Mouse (Mus musculus) limb, embryonic 10.5 days (tissue): Measurements from ENCODE around the gene Cars2. TPM values are rescaled to one million over a fixed set of nuclear protein-coding genes. Genes with fewer than 3 reads are reported as not detected.
"Not testable (repeated sequence)": the region's sequence is repeated elsewhere in the genome, so short reads cannot be mapped to it uniquely, and the experiment has no call there.

Source experiments
- DNase-seq: peaks from one replicate; pipeline ENCODE4 v3.0.0-alpha.2; 2017; ENCODE audit warnings: low spot score
- H3K27ac ChIP-seq: fragments of 300-500 bp; sonication (generic); 2 replicates; pipeline ENCODE4 v1.5.1; 2016; ENCODE audit warnings: mild to moderate bottlenecking
- H3K27me3 ChIP-seq: fragments of 300-500 bp; sonication (generic); 2 replicates; pipeline ENCODE4 v1.6.1; 2016; ENCODE audit warnings: low read depth, mild to moderate bottlenecking; ENCODE audit not compliant: poor library complexity, severe bottlenecking
- H3K36me3 ChIP-seq: fragments of 300-500 bp; sonication (generic); 2 replicates; pipeline ENCODE4 v1.6.1; 2016; ENCODE audit warnings: mild to moderate bottlenecking, moderate library complexity
- H3K4me1 ChIP-seq: fragments of 300-500 bp; sonication (generic); 2 replicates; pipeline ENCODE4 v1.6.1; 2016
- H3K4me3 ChIP-seq: fragments of 300-500 bp; sonication (generic); 2 replicates; pipeline ENCODE4 v1.5.1; 2016; ENCODE audit warnings: mild to moderate bottlenecking, moderate library complexity
- H3K9me3 ChIP-seq: fragments of 300-500 bp; sonication (generic); replicated peaks from 2 replicates; pipeline ENCODE4 v1.6.1; 2016; ENCODE audit warnings: mild to moderate bottlenecking
- WGBS: fragments of 180-500 bp; shearing (Covaris S2); methylation state at CpG from one replicate; pipeline ENCODE4 v1.1.7; 2016; 5-methylcytosine and 5-hydroxymethylcytosine counted together
- polyA plus RNA-seq: library from polyadenylated mRNA; unstranded; fragments of >200 nt; fragmentation: Nextera tagmentation; extraction: Ambion mirVana; gene quantifications from 2 replicates; pipeline ENCODE4 v1.2.1, GENCODE M21; 2016

Gene Cars2
- polyA plus RNA-seq, 1 experiment from 2014 or later = 20.1 TPM

GRCm38 (mm10) chr8:11552390-11552789, 1.8 kb upstream of the Cars2 start:
- Histone ChIP-seq H3K27me3 (no peaks in the 10 kb centered on the region), H3K9me3 (no peaks in the 10 kb centered on the region), H3K4me3 (no peak overlapping the region), H3K36me3 (peaks cover 8% of the 10 kb centered on the region; the same call in 1 of the 2 replicates), H3K27ac (no peak overlapping the region; the same call in 1 of the 2 replicates), H3K4me1 (peaks cover 32% of the 10 kb centered on the region)
- no peak for DNase-seq
- WGBS = 85% methylated on average over 10 of the region's 10 CpGs

- H3K27me3 ChIP-seq, H3K9me3 ChIP-seq, DNase-seq: not testable (repeated sequence)
- WGBS = 91% methylated on average over 4 of the region's 4 CpGs
- Histone ChIP-seq H3K27ac (peak overlapping the region; percentile 92; the same call in 1 of the 2 replicates), H3K4me3 (0 out of 2 replicates have a peak overlapping the region, but pooled peaks have one; percentile 88), H3K4me1 (peaks cover 32% of the 10 kb centered on the region), H3K36me3 (peaks cover 15% of the 10 kb centered on the region)
Measured at GRCm38 (mm10) chr8:11551497-11551896, 914 bp upstream of the Cars2 start.

- Histone ChIP-seq H3K27me3 (no peaks in the 10 kb centered on the region), H3K4me1 (peaks cover 27% of the 10 kb centered on the region), H3K9me3 (no peaks in the 10 kb centered on the region), H3K27ac (peak overlapping the region; percentile 92; the same call in 1 of the 2 replicates), H3K36me3 (peaks cover 21% of the 10 kb centered on the region), H3K4me3 (peak overlapping the region; percentile 88)
- DNase-seq = peak; percentile 60
- WGBS = 22% methylated on average over 7 of the region's 7 CpGs
Measured at GRCm38 (mm10) chr8:11549706-11550105, 877 bp downstream of the Cars2 start.

- Histone ChIP-seq H3K4me3 (no peak overlapping the region), H3K36me3 (peaks cover 35% of the 10 kb centered on the region), H3K4me1 (peaks cover 17% of the 10 kb centered on the region), H3K9me3 (no peaks in the 10 kb centered on the region), H3K27me3 (no peaks in the 10 kb centered on the region), H3K27ac (no peak overlapping the region)
- peak; percentile 37 for DNase-seq
- 65% methylated on average over 6 of the region's 6 CpGs for WGBS
Measured at GRCm38 (mm10) chr8:11547063-11547462, 3.5 kb downstream of the Cars2 start.

GRCm38 (mm10) chr8:11544386-11544785, 6.2 kb downstream of the Cars2 start:
- H3K4me3 ChIP-seq = no peak overlapping the region
- H3K27ac ChIP-seq = no peak overlapping the region
- peaks cover 60% of the 10 kb centered on the region for H3K36me3 ChIP-seq
- H3K9me3 ChIP-seq = no peaks in the 10 kb centered on the region
- H3K4me1 ChIP-seq = no peaks in the 10 kb centered on the region
- DNase-seq = peak; percentile 52
- WGBS = 51% methylated on average over 3 of the region's 3 CpGs
- no peaks in the 10 kb centered on the region for H3K27me3 ChIP-seq

- Histone ChIP-seq H3K9me3 (no peaks in the 10 kb centered on the region), H3K27ac (no peak overlapping the region), H3K27me3 (no peaks in the 10 kb centered on the region), H3K36me3 (peaks cover 64% of the 10 kb centered on the region), H3K4me1 (no peaks in the 10 kb centered on the region), H3K4me3 (no peak overlapping the region)
- 86% methylated on average over 4 of the region's 4 CpGs for WGBS
- no peak for DNase-seq
Measured at GRCm38 (mm10) chr8:11542866-11543265, 7.7 kb downstream of the Cars2 start.

GRCm38 (mm10) chr8:11542031-11542430, 8.6 kb downstream of the Cars2 start:
- no peak for DNase-seq
- Histone ChIP-seq H3K9me3 (no peaks in the 10 kb centered on the region), H3K4me3 (no peak overlapping the region), H3K36me3 (peaks cover 59% of the 10 kb centered on the region), H3K27ac (no peak overlapping the region), H3K4me1 (no peaks in the 10 kb centered on the region), H3K27me3 (no peaks in the 10 kb centered on the region)
- WGBS = 95% methylated on average over 12 of the region's 12 CpGs

- WGBS = 95% methylated on average over 8 of the region's 8 CpGs
- no peak overlapping the region for H3K27ac ChIP-seq
- no peaks in the 10 kb centered on the region for H3K27me3 ChIP-seq
- H3K4me1 ChIP-seq = no peaks in the 10 kb centered on the region
- no peak overlapping the region for H3K4me3 ChIP-seq
- no peak for DNase-seq
- H3K9me3 ChIP-seq = no peaks in the 10 kb centered on the region
- peaks cover 53% of the 10 kb centered on the region for H3K36me3 ChIP-seq
Measured at GRCm38 (mm10) chr8:11540182-11540581, 10.4 kb downstream of the Cars2 start.

- H3K27me3 ChIP-seq = no peaks in the 10 kb centered on the region
- H3K4me3 ChIP-seq = no peak overlapping the region
- 90% methylated on average over 4 of the region's 4 CpGs for whole genome bisulfite sequencing
- H3K9me3 ChIP-seq = no peaks in the 10 kb centered on the region
- H3K4me1 ChIP-seq = no peaks in the 10 kb centered on the region
- H3K27ac ChIP-seq = no peak overlapping the region
- H3K36me3 ChIP-seq = peaks cover 58% of the 10 kb centered on the region
- no peak for DNase-seq
Measured at GRCm38 (mm10) chr8:11539049-11539448, 11.5 kb downstream of the Cars2 start.

GRCm38 (mm10) chr8:11534494-11534893, 16.1 kb downstream of the Cars2 start:
- Histone ChIP-seq H3K4me3 (no peak overlapping the region), H3K27me3 (no peaks in the 10 kb centered on the region), H3K27ac (no peak overlapping the region), H3K4me1 (no peaks in the 10 kb centered on the region), H3K9me3 (no peaks in the 10 kb centered on the region), H3K36me3 (peaks cover 58% of the 10 kb centered on the region)
- no peak for DNase-seq
- WGBS = 49% methylated on average over 9 of the region's 9 CpGs

GRCm38 (mm10) chr8:11530849-11531248, 19.7 kb downstream of the Cars2 start:
- H3K27ac ChIP-seq = no peak overlapping the region
- H3K4me1 ChIP-seq = no peaks in the 10 kb centered on the region
- no peak for DNase-seq
- H3K27me3 ChIP-seq = no peaks in the 10 kb centered on the region
- H3K4me3 ChIP-seq = no peak overlapping the region
- 81% methylated on average over 4 of the region's 4 CpGs for WGBS
- peaks cover 57% of the 10 kb centered on the region for H3K36me3 ChIP-seq
- H3K9me3 ChIP-seq = no peaks in the 10 kb centered on the region

GRCm38 (mm10) chr8:11530155-11530770, 20.3 kb downstream of the Cars2 start:
- Histone ChIP-seq H3K9me3 (no peaks in the 10 kb centered on the region), H3K27me3 (no peaks in the 10 kb centered on the region), H3K4me1 (no peaks in the 10 kb centered on the region), H3K27ac (no peak overlapping the region), H3K4me3 (no peak overlapping the region), H3K36me3 (peaks cover 58% of the 10 kb centered on the region)
- 87% methylated on average over 18 of the region's 18 CpGs for WGBS
- no peak for DNase-seq

GRCm38 (mm10) chr8:11523331-11523730, 27.3 kb downstream of the Cars2 start:
- no peak for DNase-seq
- Histone ChIP-seq H3K9me3 (no peaks in the 10 kb centered on the region), H3K27ac (no peak overlapping the region), H3K4me1 (no peaks in the 10 kb centered on the region; the same call in 1 of the 2 replicates), H3K4me3 (no peak overlapping the region), H3K36me3 (peaks cover 39% of the 10 kb centered on the region), H3K27me3 (no peaks in the 10 kb centered on the region)
- WGBS = 90% methylated on average over 3 of the region's 3 CpGs

- DNase-seq = no peak
- no peak overlapping the region for H3K4me3 ChIP-seq
- peaks cover 76% of the 10 kb centered on the region for H3K36me3 ChIP-seq
- no peaks in the 10 kb centered on the region for H3K9me3 ChIP-seq
- no peak overlapping the region for H3K27ac ChIP-seq
- 96% methylated on average over 11 of the region's 11 CpGs for WGBS
- H3K4me1 ChIP-seq = no peaks in the 10 kb centered on the region
- H3K27me3 ChIP-seq = no peaks in the 10 kb centered on the region
Measured at GRCm38 (mm10) chr8:11518676-11519075, 31.9 kb downstream of the Cars2 start.
